Mouse (Mus musculus) left cerebral cortex, postnatal 10 days (tissue): ENCODE measurements around the gene Hoxd13. TPM values are rescaled to one million over a fixed set of nuclear protein-coding genes. Genes with fewer than 3 reads are reported as not detected.

Source experiments
- DNase-seq, 2 experiments: peaks; one replicate each; pipeline ENCODE4 v3.0.0; 2021 to 2022; ENCODE audit warnings: low spot score in 2 of 2, mixed read lengths in 1 of 2; ENCODE audit errors: extremely low spot score in 1 of 2
- intact Hi-C: fragments of 180-260 bp; cut with DNase I; formaldehyde crosslinking; loops from one replicate; pipeline ENCODE4 v1.15.1; 2025
- total RNA-seq, 2 experiments: library from RNA; stranded (reverse); gene quantifications; 2 replicates each; pipeline ENCODE4 v1.2.3; 2021

The Hoxd13 gene
- total RNA-seq, 2 experiments from 2014 or later, result not detected

- DNase-seq, result no peak
- intact Hi-C loops, result loop anchor here (5.0 kb wide), 4 partner anchors 33 to 1112 kb away; partner anchors contain the start of gene Hoxd10
Measured at GRCm38 (mm10) chr2:74659507-74660005, 8.6 kb upstream of the Hoxd13 start, which contains the start of gene Evx2. Gene Evx2, minus strand, starts transcription at chr2:74659557.

- DNase-seq, result no peak
Measured at GRCm38 (mm10) chr2:74660421-74661375, 7.4 kb upstream of the Hoxd13 start.

GRCm38 (mm10) chr2:74661685-74662084 is 6.4 kb upstream of the Hoxd13 start:
- intact Hi-C loops, result loop anchor here (2.0 to 5.0 kb wide), 5 partner anchors 361 to 1114 kb away; no protein-coding TSS in a partner anchor
- peak; percentile 26 to 62 for DNase-seq

More at GRCm38 (mm10) chr2:74660421-74661375, 7.4 kb upstream of the Hoxd13 start:
- intact Hi-C loops, result loop anchor here (5.0 kb wide), 3 partner anchors 693 to 1113 kb away; no protein-coding TSS in a partner anchor

- intact Hi-C loops, result loop anchor here (2.0 to 5.0 kb wide), 5 partner anchors 363 to 1116 kb away; no protein-coding TSS in a partner anchor
- peak; percentile 39 to 64 for DNase-seq
Measured at GRCm38 (mm10) chr2:74663291-74663925, 4.7 kb upstream of the Hoxd13 start.

- no peak for DNase-seq
- intact Hi-C loops, result no loop called here
Measured at GRCm38 (mm10) chr2:74666411-74666810, 1.7 kb upstream of the Hoxd13 start.

- intact Hi-C loops, result no loop called here
- DNase-seq, result no peak
Measured at GRCm38 (mm10) chr2:74667191-74667841, 794 bp upstream of the Hoxd13 start.

GRCm38 (mm10) chr2:74668370-74669229 is 490 bp downstream of the Hoxd13 start:
- DNase-seq, result peak in 1 of 2 experiments; percentile 40
- intact Hi-C loops, result no loop called here

GRCm38 (mm10) chr2:74669230-74669578 is 1.1 kb downstream of the Hoxd13 start:
- intact Hi-C loops, result no loop called here
- DNase-seq, result no peak

GRCm38 (mm10) chr2:74669650-74670235 is 1.6 kb downstream of the Hoxd13 start:
- intact Hi-C loops, result no loop called here
- DNase-seq, result no peak

- DNase-seq, result no peak
- intact Hi-C loops, result no loop called here
Measured at GRCm38 (mm10) chr2:74670632-74671188, 2.6 kb downstream of the Hoxd13 start.

GRCm38 (mm10) chr2:74671847-74672246 is 3.7 kb downstream of the Hoxd13 start:
- no peak for DNase-seq
- intact Hi-C loops, result no loop called here

- intact Hi-C loops, result no loop called here
Measured at GRCm38 (mm10) chr2:74672481-74673362, 4.6 kb downstream of the Hoxd13 start.

GRCm38 (mm10) chr2:74673835-74674425 is 5.8 kb downstream of the Hoxd13 start:
- DNase-seq, result no peak
- intact Hi-C loops, result no loop called here

More at GRCm38 (mm10) chr2:74672481-74673362, 4.6 kb downstream of the Hoxd13 start:
- peak in 1 of 2 experiments; percentile 70 for DNase-seq

GRCm38 (mm10) chr2:74674881-74675665 is 7.0 kb downstream of the Hoxd13 start, which contains the start of gene Hoxd12:
Gene Hoxd12, plus strand, starts transcription at chr2:74675013.
- intact Hi-C loops, result no loop called here
- DNase-seq, result no peak

- DNase-seq, result no peak
- intact Hi-C loops, result no loop called here
Measured at GRCm38 (mm10) chr2:74675666-74676282, 7.7 kb downstream of the Hoxd13 start.
